19 mouse cellular contexts compared by ENCODE assay signal in the genomic region with DNA sequence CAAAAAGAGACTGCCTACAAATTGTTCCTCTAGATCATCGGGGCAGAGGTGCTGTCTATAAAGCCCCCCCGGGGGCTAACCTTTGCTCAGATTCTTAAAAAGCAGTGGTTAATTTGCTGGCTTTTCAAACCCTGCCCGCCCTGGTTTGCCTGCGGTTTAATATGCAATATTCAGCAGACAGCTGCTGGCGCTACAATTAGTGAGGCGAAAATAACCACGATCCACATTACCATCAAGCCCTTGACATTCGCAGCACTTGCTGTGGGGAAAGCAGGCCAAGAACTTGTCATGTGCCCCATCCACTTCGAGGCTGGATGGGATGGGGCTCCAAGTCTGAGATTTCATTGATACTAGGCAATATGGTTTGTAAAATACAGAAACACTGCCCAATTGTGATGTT. TPM values are rescaled to one million over a fixed set of nuclear protein-coding genes. Genes with fewer than 3 reads are reported as not detected.
DNase-seq lines count a peak whose midpoint lies in the region; ATAC-seq and TF ChIP-seq lines count a peak whose summit lies in the region.
"Had no signal": no experiment of that assay in that cellular context is flagged by ENCODE, and none has a peak within 500 bp of the region (broad histone marks: within the 10 kb centered on the region; RNA-seq: fewer than 3 reads in every experiment).

No protein-coding gene starts in this region.

- H3K27ac ChIP-seq in forebrain, embryonic 11.5 days (ENCODE audit: low read depth, low read length) = peak overlapping the region; percentile 27; the same call in 1 of the 2 replicates
- no peak overlapping the region for H3K27ac ChIP-seq in forebrain, embryonic 10.5 days
- 0 out of 2 replicates have a peak overlapping the region, but pooled peaks have one; percentile 48 for H3K27ac ChIP-seq in liver, embryonic 13.5 days
- no peak overlapping the region for H3K27ac ChIP-seq in liver, postnatal 0 days (ENCODE audit: low read depth)
- peak overlapping the region; percentile 89 for H3K27ac ChIP-seq in forebrain, embryonic 16.5 days (ENCODE audit: low read length)
- H3K27ac ChIP-seq in olfactory bulb, adult 2 months (ENCODE audit: insufficient read depth, low read depth, low read length) = peak overlapping the region; percentile 55; the same call in 1 of the 2 replicates
- H3K27ac ChIP-seq: embryonic facial prominence, embryonic 12.5 days; limb, embryonic 13.5 days had no signal

- no peak for DNase-seq in forebrain, embryonic 11.5 days (ENCODE audit: low spot score)
- no peak for DNase-seq in forebrain, embryonic 10.5 days (ENCODE audit: extremely low spot score, low spot score)
- no peak for DNase-seq in liver, embryonic 13.5 days
- no peak for DNase-seq in liver, postnatal 0 days
- DNase-seq in thymus, adult 18-20 months = no peak
- no peak for DNase-seq in right cerebral cortex, postnatal 14 days
- DNase-seq: cerebellum, adult 11 months; kidney, postnatal 10 days; lung, postnatal 14 days; thymus, adult 2 months had no signal

- TF ChIP-seq POLR2A in olfactory bulb, adult 2 months (IDR thresholded peaks at IDR 0.05; ENCODE audit: insufficient read depth, low read depth, low read length) = no peak

- TF ChIP-seq EP300 in liver, postnatal 0 days (IDR thresholded peaks at IDR 0.05; ENCODE audit: low read depth) = no peak

- no peak overlapping the region for H3K9ac ChIP-seq in forebrain, embryonic 11.5 days (ENCODE audit: low read length)
- H3K9ac ChIP-seq in liver, embryonic 13.5 days = no peak overlapping the region
- no peak overlapping the region for H3K9ac ChIP-seq in liver, postnatal 0 days (replicated peaks)
- no peak overlapping the region for H3K9ac ChIP-seq in forebrain, embryonic 16.5 days (replicated peaks; ENCODE audit: low read depth, low read length)
- H3K9ac ChIP-seq: embryonic facial prominence, embryonic 12.5 days; hindbrain, embryonic 14.5 days; limb, embryonic 13.5 days; liver, embryonic 15.5 days had no signal

- 0 out of 2 replicates have a peak, but pooled peaks have one; percentile 6 for ATAC-seq in forebrain, embryonic 11.5 days (replicated peaks; ENCODE audit: low FRiP score)
- no peak for ATAC-seq in liver, embryonic 13.5 days (ENCODE audit: low read depth)
- no peak for ATAC-seq in liver, postnatal 0 days
- peak; percentile 73 for ATAC-seq in forebrain, embryonic 16.5 days
- ATAC-seq: intestine, postnatal 0 days had no signal

- no peaks in the 10 kb centered on the region for H3K27me3 ChIP-seq in forebrain, embryonic 11.5 days (ENCODE audit: control insufficient read depth, insufficient read depth, low read length)
- no peaks in the 10 kb centered on the region for H3K27me3 ChIP-seq in forebrain, embryonic 10.5 days (ENCODE audit: poor library complexity, severe bottlenecking)
- H3K27me3 ChIP-seq in liver, embryonic 13.5 days = no peaks in the 10 kb centered on the region
- H3K27me3 ChIP-seq in liver, postnatal 0 days (ENCODE audit: insufficient read depth, low read length) = no peaks in the 10 kb centered on the region
- H3K27me3 ChIP-seq in forebrain, embryonic 16.5 days (replicated peaks; ENCODE audit: control insufficient read depth, insufficient read depth, low read length) = no peaks in the 10 kb centered on the region
- H3K27me3 ChIP-seq: CH12.LX; embryonic facial prominence, embryonic 12.5 days; limb, embryonic 13.5 days; liver, embryonic 15.5 days; megakaryocyte, embryonic 14.5 days had no signal

- no peaks in the 10 kb centered on the region for H3K4me1 ChIP-seq in forebrain, embryonic 11.5 days (replicated peaks; ENCODE audit: control insufficient read depth, insufficient read depth, low read length)
- peaks cover 31% of the 10 kb centered on the region for H3K4me1 ChIP-seq in forebrain, embryonic 10.5 days
- H3K4me1 ChIP-seq in liver, embryonic 13.5 days (replicated peaks) = peaks cover 52% of the 10 kb centered on the region
- peaks cover 31% of the 10 kb centered on the region for H3K4me1 ChIP-seq in liver, postnatal 0 days (ENCODE audit: insufficient read depth)
- H3K4me1 ChIP-seq in forebrain, embryonic 16.5 days (replicated peaks; ENCODE audit: control insufficient read depth, insufficient read depth, low read length) = peaks cover 57% of the 10 kb centered on the region
- H3K4me1 ChIP-seq in olfactory bulb, adult 2 months (ENCODE audit: control insufficient read depth, insufficient read depth, low read length) = peaks cover 46% of the 10 kb centered on the region
- H3K4me1 ChIP-seq: embryonic facial prominence, embryonic 12.5 days; limb, embryonic 13.5 days had no signal

- 61% methylated on average over 9 of the region's 9 CpGs for WGBS in forebrain, embryonic 11.5 days
- 78% methylated on average over 9 of the region's 9 CpGs for WGBS in forebrain, embryonic 10.5 days
- 89% methylated on average over 9 of the region's 9 CpGs for WGBS in liver, embryonic 13.5 days (ENCODE audit: insufficient replicate concordance)
- 90% methylated on average over 9 of the region's 9 CpGs for WGBS in liver, postnatal 0 days (ENCODE audit: insufficient replicate concordance)
- WGBS in forebrain, embryonic 16.5 days = 13% methylated on average over 9 of the region's 9 CpGs
- WGBS in olfactory bulb, adult 2 months = 17% methylated on average over 9 of the region's 9 CpGs

- no peaks in the 10 kb centered on the region for H3K9me3 ChIP-seq in forebrain, embryonic 11.5 days (ENCODE audit: control insufficient read depth, low read length)
- H3K9me3 ChIP-seq in forebrain, embryonic 10.5 days = no peaks in the 10 kb centered on the region
- H3K9me3 ChIP-seq in liver, embryonic 13.5 days (replicated peaks) = no peaks in the 10 kb centered on the region
- H3K9me3 ChIP-seq in liver, postnatal 0 days (ENCODE audit: low read length) = no peaks in the 10 kb centered on the region
- no peaks in the 10 kb centered on the region for H3K9me3 ChIP-seq in forebrain, embryonic 16.5 days (ENCODE audit: control insufficient read depth, low read length)
- H3K9me3 ChIP-seq: embryonic facial prominence, embryonic 12.5 days; limb, embryonic 13.5 days; liver, embryonic 15.5 days; megakaryocyte, embryonic 14.5 days had no signal

- H3K4me3 ChIP-seq in forebrain, embryonic 11.5 days (ENCODE audit: low read depth, low read length) = no peak overlapping the region
- H3K4me3 ChIP-seq in forebrain, embryonic 10.5 days = no peak overlapping the region
- H3K4me3 ChIP-seq in liver, embryonic 13.5 days (replicated peaks) = no peak overlapping the region
- no peak overlapping the region for H3K4me3 ChIP-seq in liver, postnatal 0 days (ENCODE audit: low read depth, low read length)
- H3K4me3 ChIP-seq in forebrain, embryonic 16.5 days (replicated peaks; ENCODE audit: low read length) = no peak overlapping the region
- H3K4me3 ChIP-seq in olfactory bulb, adult 2 months (ENCODE audit: insufficient read depth, low read depth, low read length) = no peak overlapping the region
- H3K4me3 ChIP-seq: embryonic facial prominence, embryonic 12.5 days; limb, embryonic 13.5 days; liver, embryonic 15.5 days; megakaryocyte, embryonic 14.5 days had no signal

- no peak overlapping the region for H3K4me2 ChIP-seq in forebrain, embryonic 11.5 days (ENCODE audit: low read depth, low read length, severe bottlenecking)
- H3K4me2 ChIP-seq in liver, embryonic 13.5 days = no peak overlapping the region
- no peak overlapping the region for H3K4me2 ChIP-seq in liver, postnatal 0 days (ENCODE audit: low read depth, low read length)
- H3K4me2 ChIP-seq in forebrain, embryonic 16.5 days (ENCODE audit: low read length) = peak overlapping the region; percentile 2; the same call in 1 of the 2 replicates
- H3K4me2 ChIP-seq: embryonic facial prominence, embryonic 12.5 days; hindbrain, embryonic 14.5 days; limb, embryonic 13.5 days; liver, embryonic 15.5 days had no signal

- no peak for TF ChIP-seq CTCF in liver, postnatal 0 days (IDR thresholded peaks at IDR 0.05; ENCODE audit: low read depth)
- no peak for TF ChIP-seq CTCF in olfactory bulb, adult 2 months (IDR thresholded peaks at IDR 0.05; ENCODE audit: insufficient read depth, low read depth, low read length)

- H3K36me3 ChIP-seq in forebrain, embryonic 11.5 days (ENCODE audit: control insufficient read depth, insufficient read depth, low read length) = peaks cover 16% of the 10 kb centered on the region; the same call in 1 of the 2 replicates
- peaks cover 55% of the 10 kb centered on the region for H3K36me3 ChIP-seq in forebrain, embryonic 10.5 days (replicated peaks)
- H3K36me3 ChIP-seq in liver, embryonic 13.5 days = peaks cover 96% of the 10 kb centered on the region
- peaks cover 73% of the 10 kb centered on the region for H3K36me3 ChIP-seq in liver, postnatal 0 days (replicated peaks; ENCODE audit: insufficient read depth, low read length)
- H3K36me3 ChIP-seq in forebrain, embryonic 16.5 days (ENCODE audit: control insufficient read depth, insufficient read depth) = 0 out of 2 replicates have a peak, but pooled peaks cover 4% of the 10 kb centered on the region

RNA-seq across cellular contexts. Expression of gene Fam210b, which starts 7.9 kb away (rescaled TPM):
- 20.1 and 20.9 TPM in 2 replicates for polyA plus RNA-seq in forebrain, embryonic 11.5 days (2014; fragmentation: Nextera tagmentation; extraction: Ambion mirVana)
- polyA plus RNA-seq in forebrain, embryonic 10.5 days (2016; fragmentation: Nextera tagmentation; extraction: Ambion mirVana) = 15.7 and 16.6 TPM in 2 replicates
- 131 and 149 TPM in 2 replicates for polyA plus RNA-seq in liver, embryonic 13.5 days (2015; fragmentation: Nextera tagmentation; extraction: Ambion mirVana)
- polyA plus RNA-seq in liver, postnatal 0 days (2015; fragmentation: Nextera tagmentation; extraction: Ambion mirVana) = 67.0 and 81.2 TPM in 2 replicates
- 77.9 and 93.9 TPM in 2 replicates for polyA plus RNA-seq in forebrain, embryonic 16.5 days (2015; fragmentation: Nextera tagmentation; extraction: Ambion mirVana)
- not detected in 2 replicates for polyA plus RNA-seq in olfactory bulb, adult 2 months (2012; ENCODE audit: insufficient read depth, insufficient read length, low replicate concordance, missing spikeins)

RNA-seq across cellular contexts. Expression of gene Aurka, which starts 17.1 kb away (rescaled TPM):
- polyA plus RNA-seq in forebrain, embryonic 11.5 days (2014; fragmentation: Nextera tagmentation; extraction: Ambion mirVana) = 192 and 193 TPM in 2 replicates
- polyA plus RNA-seq in forebrain, embryonic 10.5 days (2016; fragmentation: Nextera tagmentation; extraction: Ambion mirVana) = 224 and 227 TPM in 2 replicates
- 142 and 172 TPM in 2 replicates for polyA plus RNA-seq in liver, embryonic 13.5 days (2015; fragmentation: Nextera tagmentation; extraction: Ambion mirVana)
- polyA plus RNA-seq in liver, postnatal 0 days (2015; fragmentation: Nextera tagmentation; extraction: Ambion mirVana) = 41.4 and 45.4 TPM in 2 replicates
- polyA plus RNA-seq in forebrain, embryonic 16.5 days (2015; fragmentation: Nextera tagmentation; extraction: Ambion mirVana) = 38.3 and 45.3 TPM in 2 replicates
- not detected in 2 replicates for polyA plus RNA-seq in olfactory bulb, adult 2 months (2012; ENCODE audit: insufficient read depth, insufficient read length, low replicate concordance, missing spikeins)

RNA-seq across cellular contexts. Expression of gene Cstf1, which starts 17.3 kb away (rescaled TPM):
- polyA plus RNA-seq in forebrain, embryonic 11.5 days (2014; fragmentation: Nextera tagmentation; extraction: Ambion mirVana) = 52.5 and 53.3 TPM in 2 replicates
- polyA plus RNA-seq in forebrain, embryonic 10.5 days (2016; fragmentation: Nextera tagmentation; extraction: Ambion mirVana) = 56.0 and 57.2 TPM in 2 replicates
- polyA plus RNA-seq in liver, embryonic 13.5 days (2015; fragmentation: Nextera tagmentation; extraction: Ambion mirVana) = 25.0 and 31.4 TPM in 2 replicates
- polyA plus RNA-seq in liver, postnatal 0 days (2015; fragmentation: Nextera tagmentation; extraction: Ambion mirVana) = 16.2 and 17.1 TPM in 2 replicates
- polyA plus RNA-seq in forebrain, embryonic 16.5 days (2015; fragmentation: Nextera tagmentation; extraction: Ambion mirVana) = 27.5 and 29.9 TPM in 2 replicates
- not detected in 2 replicates for polyA plus RNA-seq in olfactory bulb, adult 2 months (2012; ENCODE audit: insufficient read depth, insufficient read length, low replicate concordance, missing spikeins)

RNA-seq across cellular contexts. Expression of gene Cass4, which starts 40.4 kb away (rescaled TPM):
- polyA plus RNA-seq in forebrain, embryonic 11.5 days (2014; fragmentation: Nextera tagmentation; extraction: Ambion mirVana) = 0.47 TPM in 1 of 2 replicates, not detected in the other
- polyA plus RNA-seq in forebrain, embryonic 10.5 days (2016; fragmentation: Nextera tagmentation; extraction: Ambion mirVana) = 0.24 and 0.34 TPM in 2 replicates
- 0.61 and 0.78 TPM in 2 replicates for polyA plus RNA-seq in liver, embryonic 13.5 days (2015; fragmentation: Nextera tagmentation; extraction: Ambion mirVana)
- 0.59 and 0.72 TPM in 2 replicates for polyA plus RNA-seq in liver, postnatal 0 days (2015; fragmentation: Nextera tagmentation; extraction: Ambion mirVana)
- 0.13 and 0.19 TPM in 2 replicates for polyA plus RNA-seq in forebrain, embryonic 16.5 days (2015; fragmentation: Nextera tagmentation; extraction: Ambion mirVana)
- not detected in 2 replicates for polyA plus RNA-seq in olfactory bulb, adult 2 months (2012; ENCODE audit: insufficient read depth, insufficient read length, low replicate concordance, missing spikeins)

Comparison
In these comparisons a context has a peak if more than half of its experiments do, and no peak if none do; other contexts are left out.
1. H3K27ac ChIP-seq: peak in forebrain, embryonic 11.5 days (single experiment), liver, embryonic 13.5 days (single experiment), forebrain, embryonic 16.5 days (single experiment) and olfactory bulb, adult 2 months (single experiment); none in forebrain, embryonic 10.5 days (single experiment) and liver, postnatal 0 days (single experiment).
2. ATAC-seq: peak in forebrain, embryonic 11.5 days (single experiment) and forebrain, embryonic 16.5 days (single experiment); none in liver, embryonic 13.5 days (single experiment) and liver, postnatal 0 days (single experiment).
3. RNA of gene Aurka, which starts 17.1 kb away (polyA plus RNA-seq): 224 to 227 TPM in forebrain, embryonic 10.5 days, 192 to 193 TPM in forebrain, embryonic 11.5 days, 142 to 172 TPM in liver, embryonic 13.5 days, 41.4 to 45.4 TPM in liver, postnatal 0 days and 38.3 to 45.3 TPM in forebrain, embryonic 16.5 days; not detected in olfactory bulb, adult 2 months; every median in the first group is over 10 times any median in the second.